Mouse (Mus musculus) forebrain, postnatal 0 days (tissue): ENCODE results near the gene Ccsap. TPM values are rescaled to one million over a fixed set of nuclear protein-coding genes. Genes with fewer than 3 reads are reported as not detected.

ENCODE experiments used
- ATAC-seq: fragments of 200-750 bp; cut with Nextera tagmentation; 2 replicates; pipeline ENCODE4 v1.8.0; 2017; ENCODE audit warnings: mild to moderate bottlenecking, moderate library complexity
- DNase-seq: peaks from one replicate; pipeline ENCODE4 v3.0.0-alpha.2; 2015
- H3K27ac ChIP-seq: fragments of 300-500 bp; sonication (generic); 2 replicates; pipeline ENCODE4 v1.5.1; 2014; ENCODE audit warnings: low read depth, mild to moderate bottlenecking, antibody characterized with exemption, low read length, moderate library complexity, mixed read lengths
- H3K27me3 ChIP-seq: fragments of 300-500 bp; sonication (generic); 2 replicates; pipeline ENCODE4 v1.6.1; 2014; ENCODE audit warnings: mild to moderate bottlenecking, low read length, mixed read lengths; ENCODE audit not compliant: insufficient read depth
- H3K36me3 ChIP-seq: fragments of 300-500 bp; sonication (generic); 2 replicates; pipeline ENCODE4 v1.6.1; 2014; ENCODE audit warnings: mild to moderate bottlenecking, moderate library complexity; ENCODE audit not compliant: insufficient read depth
- H3K4me1 ChIP-seq: fragments of 300-500 bp; sonication (generic); 2 replicates; pipeline ENCODE4 v1.6.1; 2014; ENCODE audit warnings: antibody characterized with exemption; ENCODE audit not compliant: insufficient read depth
- H3K4me2 ChIP-seq: fragments of 300-500 bp; sonication (generic); 2 replicates; pipeline ENCODE4 v1.6.1; 2014; ENCODE audit warnings: low read depth, mild to moderate bottlenecking, moderate library complexity
- H3K4me3 ChIP-seq: fragments of 300-500 bp; sonication (generic); 2 replicates; pipeline ENCODE4 v1.5.1; 2014; ENCODE audit warnings: low read depth, low read length, mixed read lengths
- H3K9ac ChIP-seq: fragments of 300-500 bp; sonication (generic); 2 replicates; pipeline ENCODE4 v1.6.1; 2014; ENCODE audit warnings: mild to moderate bottlenecking
- H3K9me3 ChIP-seq: fragments of 300-500 bp; sonication (generic); 2 replicates; pipeline ENCODE4 v1.6.1; 2016; ENCODE audit warnings: low read length
- CTCF ChIP-seq: sonication (generic); IDR thresholded peaks from 2 replicates; pipeline ENCODE4 v1.5.1; 2016; ENCODE audit warnings: antibody characterized with exemption, control low read depth, low read depth
- WGBS: fragments of 180-500 bp; shearing (Covaris S2); extraction: QIAGEN DNeasy Blood & Tissue Kit; methylation state at CpG from one replicate; pipeline ENCODE4 v1.1.7; 2014; 5-methylcytosine and 5-hydroxymethylcytosine counted together
- polyA plus RNA-seq: library from polyadenylated mRNA; unstranded; fragments of >200 nt; fragmentation: Nextera tagmentation; extraction: Ambion mirVana; gene quantifications from 2 replicates; pipeline ENCODE4 v1.2.1, GENCODE M21; 2015
- total RNA-seq: library from RNA; depleted of rRNA; stranded (reverse); fragments of >200 nt; gene quantifications from 2 replicates; pipeline ENCODE4 v1.2.3, GENCODE M21; 2014; rRNA removed

Ccsap gene
- total and polyA plus RNA-seq, 2 experiments from 2014 or later, result 10.6 to 21.8 TPM

DNA sequence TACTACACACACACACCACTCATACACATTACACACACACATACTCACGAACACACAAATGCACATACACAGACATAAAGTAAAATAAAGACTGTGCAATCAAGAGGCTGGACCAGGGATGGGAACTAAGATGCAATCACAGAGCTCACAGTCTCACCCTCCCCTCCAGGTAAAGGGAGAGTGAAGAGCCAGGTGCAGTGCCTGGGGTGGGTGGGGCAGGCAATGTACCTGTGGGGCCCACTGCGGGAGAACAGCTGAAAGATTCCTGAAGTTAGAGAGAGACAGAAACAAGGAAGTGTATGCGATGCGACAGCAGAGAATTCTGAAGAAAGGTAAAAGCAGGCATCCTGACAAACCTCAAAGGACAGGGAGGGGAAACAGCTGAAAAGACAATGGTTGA is 65.2 kb downstream of the Ccsap start:
- Histone ChIP-seq H3K36me3 (no peaks in the 10 kb centered on the region), H3K4me1 (no peaks in the 10 kb centered on the region), H3K27ac (no peak overlapping the region), H3K4me2 (no peak overlapping the region), H3K9me3 (no peaks in the 10 kb centered on the region), H3K27me3 (no peaks in the 10 kb centered on the region), H3K4me3 (no peak overlapping the region), H3K9ac (no peak overlapping the region)
- WGBS, result 88% methylated on average over 4 of the region's 4 CpGs
- no peak for TF ChIP-seq CTCF
- ATAC-seq, result no peak
- DNase-seq, result no peak

DNA sequence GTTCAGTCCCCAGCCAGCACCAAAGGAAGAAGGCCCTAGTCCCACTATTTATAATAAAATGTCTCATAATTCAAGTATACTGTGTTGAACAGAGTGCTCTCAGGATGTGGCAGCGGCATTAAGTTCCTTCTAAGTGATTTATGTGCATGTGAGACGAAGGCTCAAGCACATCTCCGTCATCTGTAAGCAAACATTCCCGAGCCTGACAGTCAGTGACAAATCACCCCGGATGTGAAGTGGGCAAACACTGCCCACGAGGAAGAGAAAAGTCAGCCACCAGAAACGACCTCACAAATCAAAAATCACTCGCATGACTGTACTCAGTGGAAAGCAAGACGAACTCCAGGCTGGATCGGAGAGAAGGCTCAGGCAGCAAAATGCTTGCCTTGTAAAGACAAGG is 66.1 kb downstream of the Ccsap start:
- Histone ChIP-seq H3K4me1 (no peaks in the 10 kb centered on the region), H3K4me3 (no peak overlapping the region), H3K4me2 (no peak overlapping the region), H3K27ac (no peak overlapping the region), H3K27me3 (no peaks in the 10 kb centered on the region), H3K36me3 (no peaks in the 10 kb centered on the region), H3K9ac (no peak overlapping the region), H3K9me3 (no peaks in the 10 kb centered on the region)
- DNase-seq, result no peak
- no peak for TF ChIP-seq CTCF
- no peak for ATAC-seq
- WGBS, result 70% methylated on average over 10 of the region's 10 CpGs

DNA sequence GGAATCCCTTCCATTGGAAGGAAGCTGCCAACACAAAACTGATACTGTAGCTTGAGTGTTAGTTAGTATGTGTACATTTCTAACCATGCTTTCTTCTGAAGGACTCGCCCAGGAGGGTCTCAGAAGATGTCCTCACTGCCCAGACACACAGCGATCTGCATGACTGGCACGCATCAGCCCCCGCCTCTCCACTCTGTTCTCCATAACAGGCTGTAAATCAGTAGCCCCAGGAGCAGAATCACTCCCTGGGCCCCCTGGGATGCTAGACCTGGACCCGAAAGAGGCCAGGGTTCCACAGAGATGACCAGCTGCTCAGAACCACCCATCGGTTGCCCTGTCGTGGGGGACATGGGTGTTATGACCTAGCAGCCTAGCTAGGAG is 68.2 kb downstream of the Ccsap start:
- WGBS, result 70% methylated on average over 7 of the region's 7 CpGs
- H3K9ac ChIP-seq, result no peak overlapping the region
- H3K9me3 ChIP-seq, result no peaks in the 10 kb centered on the region
- no peaks in the 10 kb centered on the region for H3K27me3 ChIP-seq
- ATAC-seq, result no peak
- DNase-seq, result no peak
- no peak overlapping the region for H3K4me2 ChIP-seq
- H3K4me1 ChIP-seq, result no peaks in the 10 kb centered on the region
- no peak overlapping the region for H3K4me3 ChIP-seq
- no peak for TF ChIP-seq CTCF
- H3K36me3 ChIP-seq, result no peaks in the 10 kb centered on the region
- no peak overlapping the region for H3K27ac ChIP-seq

DNA sequence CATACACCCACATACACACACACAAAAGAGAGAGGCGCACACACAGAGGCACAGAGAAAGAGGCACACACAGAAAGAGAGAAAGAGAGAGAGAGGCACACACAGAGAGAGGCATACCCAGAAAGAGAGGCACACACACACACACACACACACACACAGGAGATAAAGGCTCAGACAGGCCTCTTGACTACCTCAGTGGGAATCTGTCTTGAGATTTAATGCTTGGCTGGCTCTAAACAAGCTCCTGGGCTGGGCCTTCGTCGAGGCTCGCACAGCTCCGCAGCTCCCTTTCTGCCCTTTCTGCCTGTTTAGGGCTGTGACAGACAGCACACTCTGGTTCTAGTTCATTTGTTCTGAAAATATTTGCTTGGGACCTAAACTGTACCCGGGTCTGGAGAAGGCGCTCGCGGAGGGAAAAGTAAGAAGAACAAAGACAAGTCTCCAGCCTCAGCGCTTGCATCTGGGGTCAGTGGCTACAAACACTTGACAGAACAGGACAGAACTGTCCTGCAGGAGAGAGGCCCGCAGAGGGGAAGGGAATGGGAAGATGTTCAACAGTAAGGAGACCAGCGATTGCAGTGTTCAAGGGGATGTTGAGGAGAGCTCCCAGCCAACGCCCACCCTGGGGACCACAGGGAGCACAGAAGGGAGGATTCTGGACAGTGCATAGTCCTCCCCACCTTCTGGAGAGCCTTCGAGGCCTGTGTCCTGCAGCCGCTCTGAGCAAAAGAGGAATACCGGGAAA is 68.7 kb downstream of the Ccsap start:
- no peak overlapping the region for H3K4me3 ChIP-seq
- ATAC-seq (no peak), DNase-seq (no peak)
- H3K9me3 ChIP-seq, result no peaks in the 10 kb centered on the region
- H3K27me3 ChIP-seq, result no peaks in the 10 kb centered on the region
- 21% methylated on average over 16 of the region's 16 CpGs for WGBS
- H3K4me2 ChIP-seq, result no peak overlapping the region
- H3K9ac ChIP-seq, result no peak overlapping the region
- no peaks in the 10 kb centered on the region for H3K4me1 ChIP-seq
- no peak for TF ChIP-seq CTCF
- H3K27ac ChIP-seq, result no peak overlapping the region
- H3K36me3 ChIP-seq, result no peaks in the 10 kb centered on the region

Other genes starting within 250 kb of the Ccsap start
- 41.1 and 52.5 TPM in 2 replicates for gene Rhou, start 206.3 kb downstream of the Ccsap start, total RNA-seq
- gene Rhou, start 206.3 kb downstream of the Ccsap start, polyA plus RNA-seq, result 7.6 and 10.5 TPM in 2 replicates
- 70.9 and 72.8 TPM in 2 replicates for gene Rab4a, start 54.2 kb downstream of the Ccsap start, total RNA-seq
- 113 and 127 TPM in 2 replicates for gene Rab4a, start 54.2 kb downstream of the Ccsap start, polyA plus RNA-seq
- 10.5 and 20.1 TPM in 2 replicates for gene Acta1, start 34.5 kb upstream of the Ccsap start, total RNA-seq
- 17.1 and 20.4 TPM in 2 replicates for gene Acta1, start 34.5 kb upstream of the Ccsap start, polyA plus RNA-seq
- 21.9 and 31.8 TPM in 2 replicates for gene Nup133, start 89.1 kb upstream of the Ccsap start, total RNA-seq
- 16.4 and 17.3 TPM in 2 replicates for gene Nup133, start 89.1 kb upstream of the Ccsap start, polyA plus RNA-seq
- gene Abcb10, start 122.9 kb upstream of the Ccsap start, total RNA-seq, result 33.7 and 35.4 TPM in 2 replicates
- gene Abcb10, start 122.9 kb upstream of the Ccsap start, polyA plus RNA-seq, result 8.3 and 10.4 TPM in 2 replicates
- gene Taf5l, start 161.2 kb upstream of the Ccsap start, total RNA-seq, result 33.3 and 39.8 TPM in 2 replicates
- gene Taf5l, start 161.2 kb upstream of the Ccsap start, polyA plus RNA-seq, result 24.4 and 26.7 TPM in 2 replicates
- 12.7 and 14.8 TPM in 2 replicates for gene Urb2, start 161.3 kb upstream of the Ccsap start, total RNA-seq
- gene Urb2, start 161.3 kb upstream of the Ccsap start, polyA plus RNA-seq, result 1.2 and 1.8 TPM in 2 replicates